Mouse (Mus musculus) ES-E14 (cell line): ENCODE measurements at regions not wholly inside any gene's neighbourhood (a gene's known extent, or its start where the extent isn't known, plus 50 kb on each side); places are given as distances from the start of the nearest gene placed in this dataset.

Experiments
- DNase-seq: peaks from one replicate; pipeline ENCODE4 v3.0.0-alpha.2; 2013; ENCODE audit warnings: low read depth, low spot score
- H3K27ac ChIP-seq: 2 replicates; pipeline ENCODE4 v1.5.1; 2012; ENCODE audit warnings: low read depth, mild to moderate bottlenecking, low read length, moderate library complexity, mixed read lengths; ENCODE audit not compliant: poor library complexity, insufficient read depth, severe bottlenecking
- H3K36me3 ChIP-seq: 2 replicates; pipeline ENCODE4 v1.6.1; 2012; ENCODE audit warnings: mild to moderate bottlenecking, low read length, moderate library complexity, mixed read lengths; ENCODE audit not compliant: control insufficient read depth, poor library complexity, insufficient read depth, severe bottlenecking
- H3K4me1 ChIP-seq, 2 experiments: fragments of 150-350 bp in 1 of 2; sonication (generic) in 1 of 2; 2 replicates each; pipeline ENCODE4 v1.6.1; 2012; ENCODE audit warnings: low read length in 2 of 2, mild to moderate bottlenecking in 1 of 2, mixed read lengths in 1 of 2; ENCODE audit not compliant: control insufficient read depth in 2 of 2, insufficient read depth in 2 of 2, poor library complexity in 1 of 2
- H3K4me3 ChIP-seq, 2 experiments: fragments of 150-350 bp in 1 of 2; sonication (generic) in 1 of 2; 2 replicates each; pipeline ENCODE4 v1.5.1; 2012; ENCODE audit warnings: low read length in 2 of 2, low read depth in 1 of 2, mild to moderate bottlenecking in 1 of 2, mixed read lengths in 1 of 2; ENCODE audit not compliant: insufficient read depth in 1 of 2, poor library complexity in 1 of 2, severe bottlenecking in 1 of 2
- H3K9ac ChIP-seq: 2 replicates; pipeline ENCODE4 v1.6.1; 2012; ENCODE audit warnings: low read depth, mild to moderate bottlenecking, low read length, mixed read lengths; ENCODE audit not compliant: poor library complexity, insufficient read depth, severe bottlenecking
- H3K9me3 ChIP-seq: fragments of 150-350 bp; sonication (generic); 2 replicates; pipeline ENCODE4 v1.6.1; 2012; ENCODE audit warnings: low read depth, mild to moderate bottlenecking, low read length; ENCODE audit not compliant: control insufficient read depth, insufficient read depth
- CHD2 ChIP-seq: IDR thresholded peaks from 2 replicates; pipeline ENCODE4 v1.6.1; 2014; ENCODE audit warnings: mild to moderate bottlenecking, low read depth, low read length, inconsistent platforms
- HCFC1 ChIP-seq: IDR thresholded peaks from 2 replicates; pipeline ENCODE4 v1.6.1; 2012; ENCODE audit warnings: low read length, inconsistent platforms, borderline replicate concordance; ENCODE audit not compliant: insufficient read depth
- MAFK ChIP-seq: IDR thresholded peaks from 2 replicates; pipeline ENCODE4 v1.6.1; 2014; ENCODE audit warnings: mild to moderate bottlenecking, low read depth, low read length, inconsistent platforms; ENCODE audit not compliant: insufficient read depth
- ZC3H11A ChIP-seq: IDR thresholded peaks from 2 replicates; pipeline ENCODE4 v1.6.1; 2012; ENCODE audit warnings: low read depth, mild to moderate bottlenecking, inconsistent platforms, low read length, borderline replicate concordance
- ZNF384 ChIP-seq: IDR thresholded peaks from 2 replicates; pipeline ENCODE4 v1.6.1; 2012; ENCODE audit warnings: low read depth, low read length, inconsistent platforms
- in situ Hi-C, 2 experiments: fragments of 600-800 bp; cut with MboI; formaldehyde crosslinking; loops; one replicate each; pipeline ENCODE4 v1.15.1; 2025; ENCODE audit warnings: low sequenced_read_pairs in 2 of 2, inconsistent platforms in 1 of 2; ENCODE audit not compliant: unreplicated experiment in 2 of 2

- in situ Hi-C loops, result no loop called here
- Histone ChIP-seq H3K4me1 (no peaks in the 10 kb centered on the region), H3K4me3 (no peak overlapping the region), H3K27ac (no peak overlapping the region), H3K36me3 (no peaks in the 10 kb centered on the region), H3K9me3 (no peaks in the 10 kb centered on the region), H3K9ac (no peak overlapping the region)
- TF ChIP-seq ZC3H11A, result no peak
- TF ChIP-seq MAFK, result no peak
- no peak for TF ChIP-seq ZNF384
- no peak for TF ChIP-seq CHD2
- no peak for TF ChIP-seq HCFC1
- no peak for DNase-seq
Observed at GRCm38 (mm10) chr3:17452984-17453383, 495.2 kb upstream of the Cypt12 start.

- H3K4me3 ChIP-seq, result no peak overlapping the region
- no peak overlapping the region for H3K9ac ChIP-seq
- H3K27ac ChIP-seq, result no peak overlapping the region
- no peaks in the 10 kb centered on the region for H3K9me3 ChIP-seq
- no peaks in the 10 kb centered on the region for H3K4me1 ChIP-seq
- in situ Hi-C loops, result no loop called here
- no peak for DNase-seq
- no peaks in the 10 kb centered on the region for H3K36me3 ChIP-seq
- no peak for TF ChIP-seq ZC3H11A
- no peak for TF ChIP-seq ZNF384
- TF ChIP-seq MAFK, result no peak
- no peak for TF ChIP-seq CHD2
- TF ChIP-seq HCFC1, result no peak
Observed at GRCm38 (mm10) chr3:17460545-17460944, 487.7 kb upstream of the Cypt12 start.

GRCm38 (mm10) chr3:17461365-17461764 is 486.8 kb upstream of the Cypt12 start:
- TF ChIP-seq ZC3H11A, result no peak
- no peak for TF ChIP-seq MAFK
- TF ChIP-seq ZNF384, result no peak
- no peak for TF ChIP-seq CHD2
- no peak for TF ChIP-seq HCFC1
- H3K36me3 ChIP-seq, result no peaks in the 10 kb centered on the region
- in situ Hi-C loops, result no loop called here

GRCm38 (mm10) chr3:17473812-17474211 is 474.4 kb upstream of the Cypt12 start:
- Histone ChIP-seq H3K4me3 (no peak overlapping the region), H3K4me1 (no peaks in the 10 kb centered on the region), H3K9ac (no peak overlapping the region), H3K27ac (no peak overlapping the region), H3K36me3 (no peaks in the 10 kb centered on the region), H3K9me3 (no peaks in the 10 kb centered on the region)
- in situ Hi-C loops, result no loop called here
- DNase-seq, result no peak
- TF ChIP-seq ZC3H11A (no peak), CHD2 (no peak), MAFK (no peak), HCFC1 (no peak), ZNF384 (no peak)

More at GRCm38 (mm10) chr3:17461365-17461764, 486.8 kb upstream of the Cypt12 start:
- Histone ChIP-seq H3K4me1 (no peaks in the 10 kb centered on the region), H3K4me3 (no peak overlapping the region), H3K9ac (no peak overlapping the region), H3K9me3 (no peaks in the 10 kb centered on the region), H3K27ac (no peak overlapping the region)
- no peak for DNase-seq

- Histone ChIP-seq H3K4me1 (peaks cover 0 to 4% of the 10 kb centered on the region in 2 experiments; a peak in 1 of 4 replicates), H3K36me3 (no peaks in the 10 kb centered on the region), H3K27ac (no peak overlapping the region), H3K4me3 (no peak overlapping the region), H3K9ac (no peak overlapping the region), H3K9me3 (no peaks in the 10 kb centered on the region)
- DNase-seq, result peak; percentile 33
- in situ Hi-C loops, result no loop called here
- TF ChIP-seq HCFC1 (no peak), ZNF384 (peak; percentile 52; the same call in 1 of the 2 replicates)
Observed at GRCm38 (mm10) chr3:17489240-17490142, 458.7 kb upstream of the Cypt12 start.
